Mouse (Mus musculus) myocyte (in vitro differentiated cells): ENCODE data around the gene Pla2g4e. TPM values are rescaled to one million over a fixed set of nuclear protein-coding genes. Genes with fewer than 3 reads are reported as not detected.

Experiments used
- H3K27me3 ChIP-seq: one replicate; pipeline ENCODE4 v1.6.1; 2011; ENCODE audit not compliant: control insufficient read depth, insufficient read depth, insufficient read length
- H3K36me3 ChIP-seq: one replicate; pipeline ENCODE4 v1.6.1; 2011; ENCODE audit not compliant: control insufficient read depth, insufficient read depth
- H3K4me2 ChIP-seq: one replicate; pipeline ENCODE4 v1.6.1; 2011; ENCODE audit warnings: low read depth, control low read depth
- H3K4me3 ChIP-seq: one replicate; pipeline ENCODE4 v1.5.1; 2011; ENCODE audit warnings: mild to moderate bottlenecking, control low read depth, moderate library complexity
- H3K79me2 ChIP-seq: one replicate; pipeline ENCODE4 v1.6.1; 2011; ENCODE audit not compliant: control insufficient read depth, insufficient read depth
- H3ac ChIP-seq: one replicate; pipeline ENCODE4 v1.6.1; 2011; ENCODE audit not compliant: control insufficient read depth, insufficient read length
- CEBPB ChIP-seq: IDR thresholded peaks from 2 replicates; pipeline ENCODE4 v1.6.1; 2011; ENCODE audit warnings: mild to moderate bottlenecking, moderate library complexity; ENCODE audit not compliant: poor library complexity, insufficient read depth, severe bottlenecking
- E2F4 ChIP-seq: IDR thresholded peaks from one replicate; pipeline ENCODE4 v1.6.1; 2011; ENCODE audit warnings: mild to moderate bottlenecking, control low read depth, moderate library complexity; ENCODE audit not compliant: insufficient read depth
- MAX ChIP-seq: IDR thresholded peaks from one replicate; pipeline ENCODE4 v1.6.1; 2011; ENCODE audit warnings: low read depth, mild to moderate bottlenecking, control low read depth
- MYOD1 ChIP-seq, 3 experiments: IDR thresholded peaks; one replicate each; pipeline ENCODE4 v1.6.1; 2011; ENCODE audit warnings: control low read depth in 2 of 3, low read depth in 2 of 3, mild to moderate bottlenecking in 2 of 3, moderate library complexity in 1 of 3; ENCODE audit not compliant: insufficient read length in 2 of 3, control insufficient read depth in 1 of 3
- MYOG ChIP-seq, 3 experiments: IDR thresholded peaks; one replicate each; pipeline ENCODE4 v1.6.1; 2011; ENCODE audit warnings: control low read depth in 2 of 3, low read depth in 2 of 3, mild to moderate bottlenecking in 2 of 3; ENCODE audit not compliant: insufficient read length in 2 of 3, control insufficient read depth in 1 of 3, insufficient read depth in 1 of 3
- POLR2A ChIP-seq: IDR thresholded peaks from one replicate; pipeline ENCODE4 v1.6.1; 2011; ENCODE audit warnings: low read depth, mild to moderate bottlenecking, control low read depth, moderate library complexity; ENCODE audit not compliant: insufficient read length
- POLR2AphosphoS2 ChIP-seq: IDR thresholded peaks from one replicate; pipeline ENCODE4 v1.6.1; 2011; ENCODE audit warnings: low read depth, control low read depth; ENCODE audit not compliant: insufficient read length
- REST ChIP-seq: IDR thresholded peaks from one replicate; pipeline ENCODE4 v1.6.1; 2011; ENCODE audit warnings: mild to moderate bottlenecking, control low read depth, moderate library complexity; ENCODE audit not compliant: insufficient read depth, insufficient read length
- SRF ChIP-seq: IDR thresholded peaks from one replicate; pipeline ENCODE4 v1.6.1; 2011; ENCODE audit warnings: low read depth; ENCODE audit not compliant: control insufficient read depth, insufficient read length
- TCF12 ChIP-seq: IDR thresholded peaks from one replicate; pipeline ENCODE4 v1.6.1; 2011; ENCODE audit warnings: mild to moderate bottlenecking, control low read depth; ENCODE audit not compliant: poor library complexity, insufficient read depth, severe bottlenecking
- TCF3 ChIP-seq: IDR thresholded peaks from one replicate; pipeline ENCODE4 v1.6.1; 2011; ENCODE audit warnings: low read depth, control low read depth; ENCODE audit not compliant: insufficient read length
- USF1 ChIP-seq: IDR thresholded peaks from one replicate; pipeline ENCODE4 v1.6.1; 2011; ENCODE audit warnings: low read depth, mild to moderate bottlenecking, control low read depth, moderate library complexity
- polyA plus RNA-seq: library from polyadenylated mRNA; unstranded; fragments of >200 nt; fragmentation: generic; extraction: Trizol; gene quantifications from one replicate; pipeline ENCODE4 v1.2.1, GENCODE M21; 2012; ENCODE audit warnings: missing spikeins

Gene Pla2g4e
- polyA plus RNA-seq, 1 experiment = 0.05 TPM

DNA sequence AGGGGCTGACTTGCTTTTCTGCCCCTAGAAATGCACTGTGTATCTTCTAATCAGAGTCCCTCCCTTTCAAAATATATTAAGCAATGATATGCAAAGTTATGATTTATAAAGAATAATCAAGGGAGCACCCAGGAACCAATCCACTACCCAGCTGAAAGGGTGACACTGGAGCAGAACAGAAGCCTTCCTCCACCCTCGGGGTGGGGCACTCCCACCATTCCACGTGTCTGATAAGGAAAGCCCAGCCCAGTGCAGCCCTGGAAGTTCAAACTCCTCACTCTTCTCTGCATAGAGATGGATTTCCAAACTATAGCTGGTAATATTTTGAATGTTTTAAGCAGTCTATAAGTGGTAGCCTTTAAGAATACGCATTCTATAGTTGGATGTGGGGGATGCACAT lies 13.5 kb downstream of the Pla2g4e start:
- no peaks in the 10 kb centered on the region for H3K36me3 ChIP-seq
- no peak overlapping the region for H3K4me2 ChIP-seq
- no peak for TF ChIP-seq REST
- TF ChIP-seq TCF3 = no peak
- TF ChIP-seq SRF = no peak
- no peak for TF ChIP-seq MYOG (IDR thresholded peaks at IDR 0.05; ENCODE audit: control insufficient read depth in 1 of 3, insufficient read depth in 1 of 3, insufficient read length in 2 of 3, low read depth in 2 of 3)
- no peak for TF ChIP-seq USF1
- no peak for TF ChIP-seq POLR2A
- TF ChIP-seq MYOD1 (IDR thresholded peaks at IDR 0.05; ENCODE audit: control insufficient read depth in 1 of 3, insufficient read length in 2 of 3, low read depth in 2 of 3) = no peak
- no peak for TF ChIP-seq E2F4
- TF ChIP-seq MAX = no peak
- no peak for TF ChIP-seq CEBPB
- TF ChIP-seq TCF12 = no peak
- TF ChIP-seq POLR2AphosphoS2 = no peak
- H3K4me3 ChIP-seq = no peak overlapping the region
- H3ac ChIP-seq = no peak overlapping the region
- no peaks in the 10 kb centered on the region for H3K79me2 ChIP-seq
- H3K27me3 ChIP-seq = peaks cover 25% of the 10 kb centered on the region

- H3K4me3 ChIP-seq = no peak overlapping the region
- H3K4me2 ChIP-seq = no peak overlapping the region
- no peaks in the 10 kb centered on the region for H3K27me3 ChIP-seq
- no peaks in the 10 kb centered on the region for H3K79me2 ChIP-seq
- TF ChIP-seq MYOG (IDR thresholded peaks at IDR 0.05; ENCODE audit: control insufficient read depth in 1 of 3, insufficient read depth in 1 of 3, insufficient read length in 2 of 3, low read depth in 2 of 3) (no peak), TCF3 (no peak), SRF (no peak), MAX (no peak), POLR2A (no peak), REST (no peak), CEBPB (no peak), MYOD1 (IDR thresholded peaks at IDR 0.05; ENCODE audit: control insufficient read depth in 1 of 3, insufficient read length in 2 of 3, low read depth in 2 of 3) (no peak), USF1 (no peak), E2F4 (no peak), POLR2AphosphoS2 (no peak), TCF12 (no peak)
- no peaks in the 10 kb centered on the region for H3K36me3 ChIP-seq
- H3ac ChIP-seq = no peak overlapping the region
These were observed 30.5 kb downstream of the Pla2g4e start for GRCm38 (mm10) chr2:120214600-120214999.

- H3K79me2 ChIP-seq = no peaks in the 10 kb centered on the region
- H3K36me3 ChIP-seq = no peaks in the 10 kb centered on the region
- H3K27me3 ChIP-seq = peaks cover 21% of the 10 kb centered on the region
- no peak for TF ChIP-seq POLR2AphosphoS2
- TF ChIP-seq CEBPB = no peak
- TF ChIP-seq USF1 = no peak
- no peak for TF ChIP-seq E2F4
- no peak for TF ChIP-seq REST
- no peak for TF ChIP-seq TCF3
- TF ChIP-seq SRF = no peak
- no peak for TF ChIP-seq MYOG (IDR thresholded peaks at IDR 0.05; ENCODE audit: control insufficient read depth in 1 of 3, insufficient read depth in 1 of 3, insufficient read length in 2 of 3, low read depth in 2 of 3)
- no peak overlapping the region for H3K4me3 ChIP-seq
- H3K4me2 ChIP-seq = no peak overlapping the region
- no peak overlapping the region for H3ac ChIP-seq
These were observed 33.7 kb downstream of the Pla2g4e start for GRCm38 (mm10) chr2:120211448-120211847.

DNA sequence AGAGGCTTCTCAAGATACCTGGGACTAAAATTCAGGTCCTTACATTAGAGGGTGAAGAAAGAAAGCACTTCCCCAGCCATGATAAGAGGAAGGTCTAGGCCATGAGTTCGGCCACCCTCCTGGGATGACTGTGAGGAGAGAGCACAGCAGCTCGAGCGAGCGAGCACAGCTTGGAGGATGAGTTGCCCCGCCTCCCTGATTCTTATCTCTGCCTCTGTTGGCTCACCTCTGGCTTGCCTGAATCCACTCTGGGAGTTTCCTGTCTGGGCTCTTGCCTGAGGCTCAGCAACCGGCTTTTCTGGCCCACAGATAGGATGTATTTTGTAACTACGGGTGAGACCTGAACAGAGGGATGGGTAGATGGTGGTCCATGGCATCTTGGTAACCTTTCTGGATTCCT lies 37.2 kb downstream of the Pla2g4e start:
- Histone ChIP-seq H3K4me3 (no peak overlapping the region), H3K4me2 (no peak overlapping the region), H3K79me2 (no peaks in the 10 kb centered on the region), H3K27me3 (peaks cover 27% of the 10 kb centered on the region), H3ac (no peak overlapping the region), H3K36me3 (no peaks in the 10 kb centered on the region)
- no peak for TF ChIP-seq USF1
- no peak for TF ChIP-seq POLR2A
- TF ChIP-seq TCF12 = no peak
- no peak for TF ChIP-seq TCF3
- no peak for TF ChIP-seq REST
- TF ChIP-seq MAX = no peak
- TF ChIP-seq E2F4 = no peak
- no peak for TF ChIP-seq MYOD1 (IDR thresholded peaks at IDR 0.05; ENCODE audit: control insufficient read depth in 1 of 3, insufficient read length in 2 of 3, low read depth in 2 of 3)
- no peak for TF ChIP-seq SRF
- no peak for TF ChIP-seq POLR2AphosphoS2
- TF ChIP-seq CEBPB = no peak
- no peak for TF ChIP-seq MYOG (IDR thresholded peaks at IDR 0.05; ENCODE audit: control insufficient read depth in 1 of 3, insufficient read depth in 1 of 3, insufficient read length in 2 of 3, low read depth in 2 of 3)
